Mouse (Mus musculus) forebrain, embryonic 16.5 days (tissue): ENCODE results near the gene Gna13. TPM values are rescaled to one million over a fixed set of nuclear protein-coding genes. Genes with fewer than 3 reads are reported as not detected.

Source experiments
- ATAC-seq: fragments of 200-750 bp; cut with Nextera tagmentation; 2 replicates; pipeline ENCODE4 v1.8.0; 2017; ENCODE audit warnings: mild to moderate bottlenecking, moderate library complexity
- H3K27ac ChIP-seq: fragments of 300-500 bp; sonication (generic); 2 replicates; pipeline ENCODE4 v1.5.1; 2014; ENCODE audit warnings: low read length, control low read depth
- H3K27me3 ChIP-seq: fragments of 300-500 bp; sonication (generic); replicated peaks from 2 replicates; pipeline ENCODE4 v1.6.1; 2014; ENCODE audit warnings: low read length; ENCODE audit not compliant: control insufficient read depth, insufficient read depth
- H3K36me3 ChIP-seq: fragments of 300-500 bp; sonication (generic); 2 replicates; pipeline ENCODE4 v1.6.1; 2014; ENCODE audit not compliant: control insufficient read depth, insufficient read depth
- H3K4me1 ChIP-seq: fragments of 300-500 bp; sonication (generic); replicated peaks from 2 replicates; pipeline ENCODE4 v1.6.1; 2014; ENCODE audit warnings: low read length; ENCODE audit not compliant: control insufficient read depth, insufficient read depth
- H3K4me2 ChIP-seq: fragments of 300-500 bp; sonication (generic); 2 replicates; pipeline ENCODE4 v1.6.1; 2014; ENCODE audit warnings: mild to moderate bottlenecking, low read length, control low read depth
- H3K4me3 ChIP-seq: fragments of 300-500 bp; sonication (generic); replicated peaks from 2 replicates; pipeline ENCODE4 v1.5.1; 2014; ENCODE audit warnings: mild to moderate bottlenecking, low read length, control low read depth
- H3K9ac ChIP-seq: fragments of 300-500 bp; sonication (generic); replicated peaks from 2 replicates; pipeline ENCODE4 v1.6.1; 2014; ENCODE audit warnings: low read depth, low read length, control low read depth
- H3K9me3 ChIP-seq: fragments of 300-500 bp; sonication (generic); 2 replicates; pipeline ENCODE4 v1.6.1; 2016; ENCODE audit warnings: low read length; ENCODE audit not compliant: control insufficient read depth
- WGBS: fragments of 180-500 bp; shearing (Covaris S2); extraction: QIAGEN DNeasy Blood & Tissue Kit; methylation state at CpG from one replicate; pipeline ENCODE4 v1.1.7; 2014; 5-methylcytosine and 5-hydroxymethylcytosine counted together
- polyA plus RNA-seq: library from polyadenylated mRNA; unstranded; fragments of >200 nt; fragmentation: Nextera tagmentation; extraction: Ambion mirVana; gene quantifications from 2 replicates; pipeline ENCODE4 v1.2.1, GENCODE M21; 2015

Gene Gna13
- polyA plus RNA-seq, 1 experiment from 2014 or later = 16.1 TPM

DNA sequence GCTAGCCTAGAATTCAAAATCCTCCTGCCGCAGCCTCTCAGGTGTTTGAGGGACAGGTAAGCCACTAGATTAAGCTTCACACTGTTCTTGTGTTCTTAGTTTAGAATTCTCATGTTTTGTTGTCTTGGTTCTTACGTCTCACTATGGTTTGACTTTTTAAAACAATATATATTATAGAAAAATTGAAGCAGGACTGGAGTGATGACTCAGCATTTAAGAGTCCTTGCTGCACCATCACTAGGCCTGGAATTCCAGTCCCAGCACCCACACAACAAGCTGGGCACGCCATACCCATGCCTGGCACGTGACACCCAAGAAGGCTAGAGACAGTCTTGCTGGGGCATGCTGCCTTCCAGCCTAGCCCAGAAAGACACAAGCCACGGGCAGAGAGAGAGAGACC is 43.8 kb downstream of the Gna13 start:
- Histone ChIP-seq H3K27ac (no peak overlapping the region), H3K9me3 (no peaks in the 10 kb centered on the region), H3K4me1 (no peaks in the 10 kb centered on the region), H3K36me3 (no peaks in the 10 kb centered on the region), H3K4me3 (no peak overlapping the region), H3K27me3 (no peaks in the 10 kb centered on the region), H3K4me2 (no peak overlapping the region), H3K9ac (no peak overlapping the region)
- WGBS = 91% methylated on average over 5 of the region's 5 CpGs
- no peak for ATAC-seq

DNA sequence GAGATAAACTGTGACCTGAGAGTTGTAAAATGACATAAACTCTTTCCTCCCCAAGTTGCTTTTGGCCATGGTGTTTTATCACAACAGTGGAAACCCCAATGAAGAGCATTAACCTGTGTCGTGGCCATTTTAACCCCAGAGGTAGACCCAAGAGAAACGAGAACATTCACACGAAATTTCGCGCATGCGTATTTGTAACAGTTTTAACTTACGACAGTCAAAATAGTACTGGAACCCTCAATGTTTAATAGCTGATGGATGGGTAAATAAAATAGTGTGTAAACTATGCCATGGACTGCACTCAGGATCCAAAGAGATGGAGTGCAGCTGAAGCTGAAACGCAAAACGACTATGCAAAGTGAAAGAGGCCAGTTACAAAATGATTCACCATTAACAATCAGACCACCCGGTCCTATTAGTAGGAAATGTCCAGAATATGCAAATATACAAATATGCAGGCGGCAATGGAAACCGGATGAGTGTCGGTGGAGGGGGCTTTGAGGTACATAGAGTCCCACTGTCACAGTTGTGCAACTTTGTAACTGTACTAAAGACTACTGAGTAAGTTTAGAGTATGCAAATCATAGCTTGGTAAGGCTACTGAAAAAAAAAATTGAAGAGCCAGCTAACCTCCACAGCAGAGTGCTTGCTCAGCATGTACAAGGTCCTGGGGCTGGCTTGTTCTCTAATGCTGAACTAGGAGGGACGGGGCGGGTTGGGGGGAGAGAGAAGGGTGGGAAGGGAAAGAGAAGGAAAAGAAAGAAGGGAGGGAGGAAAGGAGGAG is 47.8 kb downstream of the Gna13 start:
- WGBS = 89% methylated on average over 15 of the region's 15 CpGs
- Histone ChIP-seq H3K27me3 (no peaks in the 10 kb centered on the region), H3K9ac (no peak overlapping the region), H3K27ac (no peak overlapping the region), H3K4me2 (no peak overlapping the region), H3K4me1 (no peaks in the 10 kb centered on the region), H3K4me3 (no peak overlapping the region), H3K36me3 (no peaks in the 10 kb centered on the region), H3K9me3 (no peaks in the 10 kb centered on the region)
- ATAC-seq = no peak

DNA sequence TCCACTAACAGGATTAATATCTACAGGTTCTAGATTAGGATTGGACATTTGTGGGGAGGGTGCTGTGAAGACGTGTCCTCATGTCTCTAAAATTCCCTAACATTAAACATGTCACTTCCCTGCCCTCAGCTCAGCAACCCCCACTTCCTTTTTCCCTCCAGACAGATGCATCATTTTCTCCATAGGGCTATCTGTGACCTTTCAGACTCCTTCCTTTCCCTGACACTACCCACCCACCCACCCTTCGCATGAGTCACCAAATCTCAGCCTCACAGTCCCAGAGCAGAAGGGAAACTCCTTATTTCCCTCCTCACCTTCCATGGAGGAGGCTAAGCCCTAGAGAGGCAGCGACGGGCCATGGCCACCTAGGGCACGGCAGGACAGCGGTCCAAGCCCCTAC is 51.0 kb downstream of the Gna13 start, which contains the start of gene 9930022D16Rik:
Gene 9930022D16Rik, plus strand, starts transcription at position 301 of the 400 bp plus-strand sequence.
- no peaks in the 10 kb centered on the region for H3K4me1 ChIP-seq
- no peaks in the 10 kb centered on the region for H3K27me3 ChIP-seq
- no peak within 1 kb of the TSS for H3K9ac ChIP-seq
- WGBS = 90% methylated on average over 6 of the region's 6 CpGs
- no peak within 1 kb of the TSS for H3K4me3 ChIP-seq
- no peak within 1 kb of the TSS for H3K4me2 ChIP-seq
- no peaks in the 10 kb centered on the region for H3K9me3 ChIP-seq
- no peak for ATAC-seq
- H3K36me3 ChIP-seq = no peaks in the 10 kb centered on the region
- H3K27ac ChIP-seq = no peak within 1 kb of the TSS

DNA sequence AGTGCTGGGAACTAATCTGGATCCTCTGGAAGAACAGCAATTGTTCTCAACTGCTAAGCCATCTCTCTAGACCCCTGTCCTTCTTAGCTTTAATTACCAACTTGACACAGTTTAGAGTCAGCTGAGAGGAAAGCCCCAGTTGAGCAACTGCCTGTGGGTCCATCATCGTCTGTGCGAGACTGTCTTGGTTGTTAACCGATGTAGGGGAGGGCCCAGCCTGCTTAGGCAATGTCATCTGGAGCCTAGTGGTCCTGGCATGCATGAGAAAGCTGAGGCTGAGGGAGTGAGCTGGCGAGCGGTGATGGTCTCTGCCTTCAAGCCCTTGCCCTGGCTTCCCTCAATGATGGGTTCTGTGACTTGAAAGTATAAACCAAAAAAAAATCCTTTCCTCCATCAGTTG is 52.2 kb downstream of the Gna13 start:
- H3K4me2 ChIP-seq = no peak overlapping the region
- WGBS = 91% methylated on average over 5 of the region's 5 CpGs
- no peak overlapping the region for H3K27ac ChIP-seq
- no peaks in the 10 kb centered on the region for H3K9me3 ChIP-seq
- no peaks in the 10 kb centered on the region for H3K27me3 ChIP-seq
- ATAC-seq = no peak
- no peak overlapping the region for H3K9ac ChIP-seq
- no peak overlapping the region for H3K4me3 ChIP-seq
- no peaks in the 10 kb centered on the region for H3K36me3 ChIP-seq
- no peaks in the 10 kb centered on the region for H3K4me1 ChIP-seq

DNA sequence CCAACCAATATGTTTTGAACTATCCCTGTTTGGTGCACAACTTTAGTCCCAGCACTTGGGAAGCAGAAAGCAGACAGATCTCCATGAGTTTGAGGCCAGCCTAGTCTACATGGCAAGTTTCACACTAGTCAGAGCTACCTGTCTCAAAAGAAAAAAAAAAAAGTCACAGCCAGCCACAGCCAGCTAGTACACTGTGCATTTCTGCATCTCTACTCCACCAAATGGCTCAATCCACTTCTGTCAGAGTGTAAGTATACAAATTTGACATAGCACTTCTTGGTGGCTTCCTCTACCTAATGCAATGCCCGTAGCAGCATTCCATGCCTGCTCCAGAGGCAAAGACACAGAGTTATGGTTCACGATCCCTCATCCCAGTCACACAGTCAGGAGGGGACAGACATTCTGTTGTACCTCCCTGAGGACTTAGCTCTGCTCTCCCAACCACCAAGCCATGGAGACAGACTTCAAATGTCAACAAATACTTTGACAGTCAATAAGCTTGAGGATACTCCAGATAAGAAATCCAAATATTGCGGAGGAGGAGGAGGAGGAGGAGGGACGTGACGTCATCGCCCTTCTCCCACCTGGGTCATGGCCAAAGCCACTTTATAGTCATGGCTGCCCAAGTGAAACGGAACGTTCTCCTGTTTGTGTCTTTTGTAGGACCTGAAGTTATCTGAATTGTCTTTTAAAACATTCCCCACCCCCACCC is 54.2 kb downstream of the Gna13 start:
- Histone ChIP-seq H3K4me1 (no peaks in the 10 kb centered on the region), H3K4me3 (no peak overlapping the region), H3K4me2 (no peak overlapping the region), H3K27me3 (no peaks in the 10 kb centered on the region), H3K9ac (no peak overlapping the region), H3K27ac (no peak overlapping the region), H3K9me3 (no peaks in the 10 kb centered on the region), H3K36me3 (no peaks in the 10 kb centered on the region)
- 86% methylated on average over 7 of the region's 8 CpGs for WGBS
- no peak for ATAC-seq

DNA sequence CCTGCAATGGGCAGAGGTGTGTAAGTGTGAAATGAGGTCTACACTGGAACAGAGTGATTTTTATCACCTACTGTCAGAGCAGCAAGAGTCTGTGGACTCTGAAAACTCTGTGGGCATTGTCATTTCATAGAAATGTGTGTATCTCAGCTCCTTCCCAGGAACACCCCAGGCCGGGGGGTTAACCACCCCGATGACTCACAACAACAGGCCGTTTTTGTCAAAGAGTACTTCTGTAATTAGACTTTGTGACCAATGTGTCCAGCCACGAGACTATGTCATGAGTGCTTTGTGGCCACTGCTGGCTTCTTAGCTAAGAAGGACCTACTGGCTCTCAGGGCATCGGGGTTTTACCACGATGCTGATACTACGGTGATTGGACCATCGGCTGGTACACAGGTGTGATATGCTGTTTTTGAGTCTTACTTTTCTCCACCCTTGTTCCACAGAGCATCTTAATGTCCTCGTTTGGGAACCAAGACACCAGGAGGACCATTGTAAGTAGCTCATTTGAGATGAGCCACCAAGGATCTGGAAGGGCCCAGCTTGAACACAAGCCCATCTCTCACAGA is 54.9 kb downstream of the Gna13 start:
- H3K27me3 ChIP-seq = no peaks in the 10 kb centered on the region
- 86% methylated on average over 9 of the region's 9 CpGs for WGBS

DNA sequence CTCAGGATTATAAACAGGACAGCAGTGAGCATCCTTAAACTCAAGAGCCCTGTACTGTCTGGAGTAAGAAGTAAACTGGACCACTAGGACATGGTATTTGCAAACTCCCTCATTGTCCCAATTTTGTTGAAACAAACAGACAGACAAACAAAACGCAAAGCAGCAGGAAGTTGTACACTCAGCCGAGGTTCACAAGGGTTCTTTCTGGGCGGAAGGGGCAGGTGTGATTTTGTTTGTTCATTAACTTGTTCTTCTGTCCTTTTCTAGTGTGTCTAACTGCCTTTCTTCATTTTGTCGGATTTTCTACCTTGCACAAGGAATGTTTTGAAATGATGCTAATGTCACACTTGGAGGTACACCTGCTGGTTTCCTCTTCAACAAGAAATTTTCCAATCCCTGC is 56.8 kb downstream of the Gna13 start:
- no peak for ATAC-seq
- Histone ChIP-seq H3K27me3 (no peaks in the 10 kb centered on the region), H3K36me3 (no peaks in the 10 kb centered on the region), H3K27ac (no peak overlapping the region), H3K4me2 (no peak overlapping the region), H3K9me3 (no peaks in the 10 kb centered on the region), H3K9ac (no peak overlapping the region), H3K4me1 (no peaks in the 10 kb centered on the region), H3K4me3 (no peak overlapping the region)
- WGBS = 48% methylated on average over 4 of the region's 4 CpGs

More for the DNA sequence above, 54.9 kb downstream of the Gna13 start:
- no peak for ATAC-seq
- Histone ChIP-seq H3K9me3 (no peaks in the 10 kb centered on the region), H3K36me3 (no peaks in the 10 kb centered on the region), H3K27ac (no peak overlapping the region), H3K9ac (no peak overlapping the region), H3K4me1 (no peaks in the 10 kb centered on the region), H3K4me2 (no peak overlapping the region), H3K4me3 (no peak overlapping the region)

DNA sequence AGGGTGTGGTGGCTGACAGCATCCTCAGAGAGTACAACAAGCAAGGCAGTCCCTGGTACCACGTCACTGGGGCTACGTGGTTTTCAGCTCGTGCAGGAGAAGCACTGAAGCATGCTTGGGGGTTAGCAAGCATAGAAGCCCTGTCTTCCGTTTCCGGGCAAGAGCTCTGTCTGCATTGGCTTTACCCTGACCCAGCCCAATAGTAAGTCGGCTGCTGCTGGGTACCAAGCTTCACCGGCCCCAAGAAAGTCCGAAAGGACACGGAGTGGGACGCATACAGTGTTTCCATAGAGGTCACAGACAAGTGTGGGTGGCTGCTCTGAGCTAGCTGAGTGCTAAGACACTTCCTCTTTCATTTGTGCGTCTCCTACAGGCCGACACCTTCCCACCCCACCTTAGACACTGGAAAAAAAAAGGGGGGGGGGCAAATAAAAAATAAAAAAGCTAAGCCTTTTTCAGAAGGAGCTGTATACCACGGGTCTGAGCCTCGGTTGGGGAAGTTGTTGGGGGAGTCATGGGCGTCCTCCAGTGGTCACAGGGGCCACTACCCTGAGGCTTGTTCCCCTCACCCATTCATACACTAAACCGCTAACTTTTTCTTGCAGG is 57.4 kb downstream of the Gna13 start:
- Histone ChIP-seq H3K36me3 (no peaks in the 10 kb centered on the region), H3K9me3 (no peaks in the 10 kb centered on the region), H3K4me2 (no peak overlapping the region), H3K27me3 (no peaks in the 10 kb centered on the region), H3K27ac (no peak overlapping the region), H3K4me1 (no peaks in the 10 kb centered on the region), H3K9ac (no peak overlapping the region), H3K4me3 (no peak overlapping the region)
- 44% methylated on average over 16 of the region's 16 CpGs for WGBS
- ATAC-seq = no peak

DNA sequence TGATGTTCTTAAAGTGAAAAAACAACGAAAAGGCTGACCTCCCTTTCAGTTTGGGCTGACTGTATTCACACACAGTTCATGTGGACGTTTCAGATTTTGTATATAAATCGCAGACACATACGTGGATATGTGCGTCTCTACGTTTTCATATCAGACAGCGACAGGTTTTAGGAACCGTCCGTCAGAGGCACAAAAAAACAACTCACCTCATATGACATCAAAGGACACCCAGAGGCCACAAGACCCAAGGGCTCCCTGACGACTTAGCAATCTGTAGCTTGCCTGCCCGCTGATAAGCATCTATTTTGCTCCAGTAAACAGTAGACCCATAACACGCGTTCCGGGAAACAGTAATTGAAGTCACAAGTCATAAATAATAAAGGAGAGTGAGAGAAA is 57.9 kb downstream of the Gna13 start:
- no peaks in the 10 kb centered on the region for H3K36me3 ChIP-seq
- no peak overlapping the region for H3K4me2 ChIP-seq
- H3K27me3 ChIP-seq = no peaks in the 10 kb centered on the region
- ATAC-seq = no peak
- no peak overlapping the region for H3K4me3 ChIP-seq
- no peak overlapping the region for H3K27ac ChIP-seq
- no peaks in the 10 kb centered on the region for H3K4me1 ChIP-seq
- no peaks in the 10 kb centered on the region for H3K9me3 ChIP-seq
- H3K9ac ChIP-seq = no peak overlapping the region
- 91% methylated on average over 14 of the region's 14 CpGs for WGBS
